Mouse (Mus musculus) ovary, postnatal 10 days (tissue): Measurements from ENCODE around the gene Clmp.
A peak's percentile ranks its signal among the peaks of the same experiment; 100 is the strongest.

Experiments
- DNase-seq: peaks from one replicate; pipeline ENCODE4 v3.0.0; 2022; ENCODE audit warnings: low spot score

Clmp gene

DNA sequence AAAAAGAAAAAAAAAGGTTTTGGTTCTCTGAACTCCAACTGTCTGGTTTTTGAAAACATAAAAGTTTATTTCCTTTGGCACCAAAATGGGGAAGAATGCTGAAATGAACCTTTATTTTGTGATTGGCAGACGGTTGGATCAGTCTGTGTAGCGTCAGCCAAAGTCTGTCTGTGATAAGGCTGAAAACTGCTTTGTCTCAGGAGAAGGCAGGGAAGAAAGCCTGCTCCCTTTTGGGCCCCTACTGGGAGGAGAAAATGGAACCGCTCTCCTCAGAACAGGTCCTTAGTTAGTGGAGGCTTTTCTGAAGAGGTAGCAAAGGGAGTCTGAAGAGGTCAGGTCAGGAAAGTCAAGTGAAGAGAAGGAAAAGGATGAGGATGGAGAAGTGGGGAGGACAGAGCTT lies 7.3 kb downstream of the Clmp start:
- no peak for DNase-seq

DNA sequence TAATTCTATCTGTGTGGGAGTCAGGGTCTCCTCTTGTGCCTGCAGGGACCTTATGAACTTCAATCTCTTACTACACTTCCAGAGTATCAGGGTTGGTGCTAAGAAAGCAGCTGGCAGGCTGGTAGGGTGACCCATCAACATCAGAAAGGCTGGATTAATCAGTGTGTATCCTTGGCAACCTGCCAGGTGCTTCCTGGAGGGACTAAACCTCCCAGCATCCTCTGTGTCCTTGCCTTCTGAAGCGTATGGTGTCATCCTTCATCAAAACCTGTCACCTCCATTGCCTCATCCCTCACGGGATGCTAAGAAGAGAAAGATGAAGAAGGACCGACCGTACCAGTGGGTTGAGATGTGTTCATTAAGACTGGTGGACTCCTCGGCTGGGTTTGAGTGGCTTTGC lies 8.0 kb downstream of the Clmp start:
- no peak for DNase-seq

DNA sequence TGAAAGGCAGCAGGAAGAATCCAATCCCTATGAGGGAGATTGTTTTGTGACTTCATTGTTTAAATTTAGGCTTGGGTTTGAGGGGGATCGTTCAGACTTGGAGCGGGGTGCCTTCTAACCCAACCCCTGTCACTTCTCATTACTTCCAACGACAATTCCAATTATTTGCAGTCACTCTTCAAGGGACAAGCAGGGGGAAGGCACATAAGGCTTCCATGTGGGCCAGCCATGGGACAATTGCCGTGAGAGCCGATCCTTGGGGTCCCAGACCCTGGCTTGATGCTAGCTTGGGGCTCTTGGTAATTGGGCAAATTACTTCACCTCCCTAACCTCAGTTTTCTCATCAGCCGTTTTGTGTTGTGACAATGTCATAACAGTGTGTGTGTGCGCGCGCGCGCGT lies 8.5 kb downstream of the Clmp start:
- DNase-seq, result no peak

DNA sequence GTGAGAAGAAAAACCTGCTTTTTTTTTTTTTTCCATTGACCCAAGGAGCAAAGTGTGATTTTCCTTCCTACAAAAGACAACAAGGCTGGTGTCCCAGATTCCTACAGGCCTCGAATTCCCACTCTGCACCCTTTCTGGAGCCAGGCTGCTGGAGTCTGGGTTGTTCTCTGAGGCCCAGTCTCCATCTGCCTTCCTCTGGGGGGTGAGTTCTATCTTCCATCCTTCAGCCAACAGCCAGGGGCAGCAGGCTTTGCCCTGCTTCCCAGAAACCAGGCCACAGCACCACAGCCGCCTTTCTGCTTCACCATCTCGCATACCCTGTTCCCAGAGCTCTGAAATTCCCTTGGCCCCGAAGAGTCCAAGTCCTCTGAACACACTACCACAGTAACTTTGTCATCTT lies 10.3 kb downstream of the Clmp start:
- no peak for DNase-seq

DNA sequence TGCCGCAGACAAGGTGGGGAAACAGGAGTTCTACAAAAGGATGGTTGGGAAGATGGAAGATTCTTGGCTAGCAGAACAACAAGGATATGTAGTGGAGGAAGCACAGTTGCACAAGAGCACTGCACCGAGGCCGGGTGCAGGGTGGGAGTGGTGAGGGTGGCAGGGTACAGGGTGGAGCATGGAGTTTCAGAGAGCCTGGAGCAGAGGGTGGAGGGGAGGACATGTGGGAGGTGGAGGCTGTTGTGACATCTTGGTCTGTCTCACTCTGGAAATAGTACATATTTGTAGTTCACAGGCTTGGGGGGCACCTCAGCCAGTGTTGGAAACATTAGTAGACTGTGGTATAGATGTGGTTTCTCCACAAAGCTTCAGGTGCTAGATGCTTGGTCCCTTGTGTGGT lies 13.4 kb downstream of the Clmp start:
- no peak for DNase-seq

DNA sequence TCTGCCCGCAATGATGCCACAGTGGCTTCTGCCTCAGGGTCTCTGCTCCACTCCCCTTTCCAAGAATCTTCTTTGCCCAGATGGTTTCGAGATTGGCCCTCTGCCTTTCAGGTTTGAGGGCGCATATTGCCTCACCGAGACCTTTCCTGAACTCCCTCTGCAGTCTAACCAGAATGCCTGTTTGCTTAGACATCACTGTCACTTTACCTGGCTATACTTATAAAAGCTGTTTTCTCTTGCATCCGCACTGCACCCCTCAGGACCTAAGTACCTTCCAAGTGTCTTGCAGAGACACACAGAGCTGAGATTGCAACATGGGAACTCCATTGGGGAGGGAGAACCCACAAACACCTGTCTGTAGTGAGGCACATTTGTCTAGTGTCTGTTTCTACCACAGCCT lies 14.5 kb downstream of the Clmp start:
- DNase-seq, result no peak

DNA sequence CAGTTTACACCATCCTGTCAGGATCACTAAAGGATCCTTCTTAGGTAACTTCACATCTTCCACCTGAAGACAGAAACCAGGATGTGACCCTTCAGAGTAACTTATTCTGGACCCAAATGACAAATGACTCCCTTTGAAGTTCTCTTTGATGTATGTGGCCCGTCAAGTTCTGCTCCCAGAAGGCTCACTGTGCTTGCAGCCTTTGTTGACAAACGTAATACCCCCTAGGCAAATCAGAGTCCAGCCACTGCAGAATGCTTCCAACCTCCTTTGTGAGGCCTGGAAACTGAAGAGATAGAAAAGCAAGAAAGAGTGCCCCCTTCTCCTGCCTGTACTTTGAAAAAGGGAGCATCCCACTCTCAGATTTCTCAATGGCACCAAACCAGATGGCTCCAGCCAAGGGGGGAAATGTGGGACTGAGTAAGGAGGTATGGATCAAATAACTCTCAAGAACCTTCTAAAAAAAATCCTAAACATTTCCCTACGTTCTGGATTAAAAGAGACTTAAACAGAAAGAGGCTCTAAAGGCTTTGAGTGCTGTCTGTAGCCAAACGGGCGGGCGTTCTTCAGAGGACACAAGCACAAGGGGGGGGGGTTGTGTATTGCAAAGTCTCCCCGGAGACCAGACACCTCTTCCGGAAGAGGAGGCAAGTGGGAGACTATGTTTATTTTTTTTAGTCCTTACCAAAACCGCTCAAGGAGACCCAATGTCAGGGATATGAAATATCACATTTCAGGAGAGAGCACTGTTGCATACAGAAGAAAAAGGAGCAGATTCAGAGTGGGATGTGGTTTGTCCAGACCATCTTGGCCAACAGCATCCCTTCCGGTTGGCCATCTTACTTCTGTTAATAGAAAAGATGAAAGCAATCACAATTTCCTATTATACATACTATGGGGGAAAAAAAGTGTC lies 18.9 kb downstream of the Clmp start:
- DNase-seq, result no peak

DNA sequence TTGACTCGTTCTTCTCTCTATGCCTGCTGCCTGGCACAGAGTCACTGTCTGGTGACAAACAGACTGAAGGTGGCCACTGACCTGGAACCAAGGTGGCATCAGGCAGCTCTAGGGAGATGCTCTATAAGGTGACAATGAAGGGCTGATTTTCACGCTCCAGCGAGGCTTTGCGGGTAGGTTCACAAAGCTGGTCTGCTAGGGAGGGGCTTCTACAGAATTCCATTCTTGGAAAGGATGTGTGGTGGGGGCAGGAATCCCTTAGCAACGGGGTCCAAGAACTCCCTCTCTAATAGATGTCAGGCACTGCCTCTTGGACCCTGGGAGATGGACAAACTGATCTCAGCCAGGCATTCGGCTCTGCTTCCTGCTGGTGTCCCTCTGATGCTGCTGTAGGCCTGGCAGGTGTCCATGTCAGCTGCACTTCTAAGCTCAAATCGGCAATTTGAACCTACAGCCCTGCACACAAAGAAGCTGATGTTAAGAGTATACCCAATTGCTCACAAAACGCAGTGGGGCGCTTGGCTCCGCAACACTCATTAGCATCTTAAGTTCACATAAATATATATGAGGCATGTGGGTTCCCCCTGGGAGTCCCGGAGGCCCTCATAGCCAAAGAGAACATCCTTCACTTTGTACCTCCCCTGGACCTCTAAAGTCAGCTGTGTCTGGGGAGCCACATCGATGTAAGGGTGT lies 22.8 kb downstream of the Clmp start:
- DNase-seq, result no peak

DNA sequence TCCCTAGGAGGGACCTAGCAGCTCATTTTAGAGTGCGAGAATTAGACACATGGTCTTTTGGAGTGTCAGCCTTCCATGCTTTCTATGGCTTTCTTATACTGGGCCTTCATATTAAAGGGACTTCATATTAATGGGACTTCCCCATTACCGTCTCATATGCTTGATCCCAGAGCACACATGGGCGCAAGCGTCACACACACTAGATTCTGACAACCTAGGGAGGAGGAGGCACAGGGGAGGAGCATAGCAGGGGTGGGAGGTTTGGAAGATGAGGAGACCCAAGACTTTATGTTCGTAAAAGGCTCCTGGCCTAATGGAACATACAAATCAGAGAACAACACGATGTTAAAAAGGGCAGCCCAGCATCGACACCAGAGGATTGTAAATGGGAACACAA lies 23.4 kb downstream of the Clmp start:
- no peak for DNase-seq

DNA sequence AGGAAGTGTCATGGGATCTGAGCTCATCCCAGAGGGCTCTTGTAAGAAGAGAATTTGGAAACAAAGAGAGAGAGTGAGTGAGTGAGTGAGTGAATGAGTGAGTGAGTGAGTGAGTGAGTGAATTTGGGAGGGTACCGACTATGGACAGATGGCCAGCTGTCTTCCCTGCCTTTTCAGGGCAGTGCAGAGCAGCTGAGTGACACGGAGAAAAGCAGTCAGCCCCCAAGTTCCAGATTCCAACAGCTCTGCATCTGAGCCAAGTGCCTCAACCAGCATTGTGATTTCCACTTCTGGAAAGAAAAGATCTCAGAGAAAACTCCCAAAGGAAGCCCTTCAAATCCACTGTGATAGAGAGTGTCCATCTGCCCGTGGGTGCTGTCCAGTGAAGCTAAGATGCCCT lies 23.8 kb downstream of the Clmp start:
- no peak for DNase-seq

DNA sequence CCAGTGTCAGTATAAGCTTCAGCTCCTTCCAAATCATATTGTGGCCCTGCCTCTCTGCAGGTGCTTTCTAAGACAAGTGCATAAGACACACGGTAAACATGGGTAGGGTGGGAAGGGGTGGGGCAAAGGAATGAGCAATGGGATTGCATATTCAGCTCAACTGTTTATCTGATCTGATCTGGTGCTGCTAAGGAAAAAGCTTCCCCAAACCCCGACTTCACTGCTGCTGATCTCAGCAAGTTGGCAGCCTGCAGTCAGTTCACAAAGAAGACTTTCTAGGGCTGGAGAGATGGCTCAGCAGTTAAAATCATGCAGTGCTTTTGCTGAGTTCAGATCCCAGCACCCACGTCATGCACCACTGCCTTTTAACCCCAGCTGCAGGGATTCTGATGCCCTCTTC lies 24.2 kb downstream of the Clmp start:
- no peak for DNase-seq

DNA sequence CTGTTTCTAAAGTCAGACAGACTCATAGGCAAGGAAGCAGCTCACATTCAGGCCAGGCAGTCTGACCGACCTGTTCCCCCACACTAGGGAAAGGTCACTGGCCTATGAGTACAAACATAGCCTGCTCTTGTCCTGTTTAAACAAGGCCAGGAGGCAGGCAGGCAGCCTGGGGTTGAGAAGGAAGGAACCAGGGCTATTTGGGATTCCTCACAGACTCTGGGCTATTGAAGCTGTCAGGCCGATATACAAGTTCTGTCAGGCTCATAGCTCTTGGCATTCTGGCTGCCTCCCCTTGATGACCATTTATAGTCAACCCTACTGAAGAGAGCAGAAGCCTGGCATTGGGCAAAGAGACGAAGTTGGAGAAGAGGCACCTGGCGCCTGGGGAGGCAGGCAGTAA lies 25.9 kb downstream of the Clmp start:
- DNase-seq, result no peak

DNA sequence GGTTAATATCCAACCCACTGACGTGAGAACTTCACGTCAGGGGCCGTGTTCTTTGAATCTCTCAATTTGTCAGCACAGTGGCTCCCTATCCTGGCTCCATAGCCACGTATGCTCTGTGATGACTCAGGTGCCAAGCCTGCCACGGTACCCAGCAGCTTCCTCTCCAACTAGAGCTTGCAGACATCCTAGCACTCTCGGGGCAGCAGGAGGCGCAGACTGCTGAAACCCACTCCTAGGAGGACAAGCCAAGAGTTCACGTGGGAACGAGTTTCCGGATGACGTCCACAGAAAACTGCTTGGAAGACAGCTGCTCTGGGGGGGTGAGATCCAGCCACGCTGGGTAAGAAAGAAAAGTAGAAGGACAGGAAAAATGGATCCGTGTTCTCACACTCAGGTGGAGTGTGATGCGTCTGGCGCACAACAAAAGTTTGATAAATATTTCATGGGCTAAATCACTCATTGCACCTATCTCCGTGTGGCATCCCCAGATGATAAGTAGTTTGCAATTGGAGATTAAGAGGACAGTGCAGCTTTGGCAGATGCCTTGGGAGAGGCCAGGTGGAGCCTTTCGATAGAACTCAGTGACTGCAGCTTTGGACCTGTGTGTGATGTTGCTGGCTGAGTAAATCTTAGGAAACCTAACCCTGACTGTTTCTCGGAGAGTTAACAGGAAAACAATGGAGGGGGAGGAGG lies 31.6 kb downstream of the Clmp start:
- no peak for DNase-seq

DNA sequence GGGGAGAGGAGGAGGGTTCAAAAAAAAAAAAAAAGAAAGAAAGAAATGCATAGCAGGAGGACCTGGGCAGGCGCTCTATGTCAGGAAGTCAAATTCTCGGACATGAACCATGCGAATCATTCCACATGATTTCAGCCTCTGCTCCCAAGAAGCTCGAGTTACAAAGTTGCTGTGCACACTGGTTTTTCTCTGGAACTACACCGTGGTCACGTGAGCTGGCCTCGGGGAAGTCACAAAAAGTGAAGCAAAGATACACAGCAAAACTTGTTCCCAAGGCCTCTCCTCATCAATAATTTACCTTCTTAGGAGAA lies 32.1 kb downstream of the Clmp start:
- DNase-seq, result no peak

DNA sequence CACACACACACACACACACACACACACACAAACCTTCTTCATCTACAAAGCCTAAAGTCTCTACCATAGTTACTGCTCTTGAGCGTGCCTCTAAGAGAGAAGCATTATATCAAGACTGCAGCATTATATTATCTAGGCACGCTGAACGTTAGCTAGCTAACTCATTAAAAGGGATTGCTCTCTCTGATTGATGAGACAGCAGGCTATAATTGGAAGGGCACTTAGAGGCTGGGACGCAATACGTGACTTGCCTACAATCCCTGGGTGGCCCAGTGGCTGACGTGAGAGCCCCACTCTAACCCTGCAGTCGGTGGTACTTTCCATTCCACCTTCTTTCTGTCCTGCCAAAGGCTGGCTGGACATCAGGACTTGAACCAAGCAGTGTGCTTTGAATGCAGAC lies 35.1 kb downstream of the Clmp start:
- no peak for DNase-seq

DNA sequence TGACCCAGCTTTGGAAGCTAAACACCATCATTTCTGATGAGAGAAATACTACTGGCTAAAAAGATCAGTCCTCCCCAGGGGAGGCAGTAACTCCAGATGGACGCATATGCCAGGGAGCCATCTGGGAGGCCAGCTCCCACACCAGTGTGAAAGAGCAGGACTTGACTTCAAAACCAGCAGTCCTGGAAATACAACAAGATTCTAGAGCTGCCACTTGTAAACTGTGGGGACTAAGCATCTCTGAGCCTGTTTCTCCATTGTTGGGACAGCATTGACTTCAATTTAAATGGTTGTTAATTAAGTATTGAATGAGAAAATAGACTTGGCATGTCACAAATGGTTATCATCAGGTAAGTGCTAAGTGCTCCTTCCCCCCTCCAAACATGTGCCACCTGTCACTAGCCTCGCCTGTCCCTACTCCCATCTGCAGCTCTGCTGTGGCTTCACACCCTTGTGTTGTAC lies 37.6 kb downstream of the Clmp start:
- DNase-seq, result no peak

DNA sequence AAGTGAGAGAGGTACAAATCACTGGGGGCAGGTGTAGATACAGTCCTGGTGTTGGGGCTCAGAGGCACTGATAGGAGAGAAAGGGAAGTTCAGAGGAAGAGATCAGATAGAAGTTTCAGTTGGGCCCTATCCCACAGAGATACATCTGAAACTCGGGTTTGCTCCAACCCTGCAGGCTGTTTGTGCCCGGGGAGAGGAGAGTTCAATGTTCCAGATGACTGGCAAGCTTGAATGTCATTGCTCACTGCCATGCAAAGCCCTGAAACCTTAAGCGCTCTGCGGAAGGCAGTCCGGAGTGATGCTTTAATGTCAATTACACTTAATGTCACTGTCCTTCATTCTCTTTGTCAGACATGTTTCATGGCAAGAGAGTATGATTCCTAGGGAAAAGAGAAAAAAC lies 39.2 kb downstream of the Clmp start:
- DNase-seq, result no peak

DNA sequence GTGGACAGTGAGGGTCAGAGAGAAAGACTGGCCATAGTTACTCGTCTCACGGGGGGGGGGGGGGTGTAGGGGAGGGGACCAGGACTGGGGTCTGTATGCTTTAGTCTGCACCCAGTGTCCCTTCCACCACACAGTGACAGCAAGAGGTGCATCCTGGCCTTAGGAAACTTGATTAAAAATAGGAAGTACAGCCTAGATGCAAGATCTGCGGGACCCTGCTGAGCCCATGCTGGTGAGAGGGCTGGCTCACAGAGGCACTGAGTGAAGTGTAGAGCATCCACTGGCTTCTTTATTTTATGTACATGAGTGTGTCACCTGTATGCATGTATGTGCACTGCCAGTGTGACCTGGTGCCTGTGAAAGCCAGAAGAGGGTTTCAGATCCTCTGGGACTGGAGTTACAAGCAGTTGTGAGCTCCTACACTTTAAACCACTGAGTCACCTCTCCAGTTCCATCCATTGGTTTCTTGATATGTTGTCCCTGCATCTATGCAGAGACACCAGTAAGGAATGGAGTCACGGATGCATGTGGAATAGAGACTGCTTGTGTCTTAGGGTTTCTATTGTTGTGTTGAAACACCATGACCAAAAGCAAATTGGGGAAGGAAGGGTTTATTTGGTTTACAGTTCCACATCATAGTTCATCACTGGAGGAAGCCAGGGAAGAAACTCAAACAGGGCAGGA lies 41.5 kb downstream of the Clmp start:
- DNase-seq, result no peak

DNA sequence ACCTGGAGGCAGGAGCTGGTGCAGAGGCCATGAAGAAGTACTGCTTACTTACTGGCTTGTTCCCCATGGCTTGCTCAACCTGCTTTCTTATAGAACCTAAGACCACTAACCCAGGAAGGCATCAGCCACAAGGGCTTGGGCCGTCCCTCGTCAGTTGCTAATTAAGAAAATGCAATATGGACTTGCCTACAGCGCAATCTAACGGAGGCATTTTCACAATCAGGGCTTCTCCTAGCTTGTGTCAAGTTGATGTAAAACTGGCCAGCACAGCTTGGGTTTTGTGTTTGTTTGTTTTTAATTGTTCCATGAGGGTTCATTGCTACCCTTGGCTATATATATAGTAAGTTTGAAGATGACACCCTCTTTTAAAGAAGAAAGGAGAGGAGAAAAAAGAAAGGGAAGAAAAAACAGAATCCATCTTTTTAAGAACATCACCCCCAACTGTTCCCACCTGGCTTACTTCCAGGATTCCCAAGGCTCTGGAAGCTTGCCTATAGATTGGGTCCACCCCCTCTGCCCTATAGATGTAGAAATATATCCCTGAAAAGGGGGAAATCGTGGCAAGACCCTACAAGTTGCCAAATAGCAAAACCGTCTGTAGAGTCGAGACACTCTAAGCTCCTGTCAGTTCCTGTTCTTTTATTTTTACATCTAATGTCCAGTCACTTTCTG lies 42.2 kb downstream of the Clmp start:
- no peak for DNase-seq

DNA sequence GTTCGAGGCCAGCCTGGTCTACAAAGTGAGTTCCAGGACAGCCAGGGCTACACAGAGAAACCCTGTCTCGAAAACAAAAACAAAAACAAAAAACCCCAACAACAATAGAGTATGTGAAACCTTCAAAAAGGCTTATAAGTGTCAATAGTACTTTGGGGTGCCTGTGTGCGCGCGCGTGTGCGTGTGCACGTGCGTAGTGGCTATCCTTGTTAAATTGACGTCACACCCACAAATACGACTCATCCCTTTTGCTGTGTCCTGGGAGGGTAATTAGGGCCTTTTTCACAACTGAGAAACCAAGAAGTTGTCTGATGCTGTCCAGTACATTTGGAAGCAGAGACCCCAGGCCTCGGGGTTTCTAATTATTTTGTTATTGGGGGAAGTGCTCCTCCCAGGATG lies 44.5 kb downstream of the Clmp start:
- DNase-seq, result no peak

DNA sequence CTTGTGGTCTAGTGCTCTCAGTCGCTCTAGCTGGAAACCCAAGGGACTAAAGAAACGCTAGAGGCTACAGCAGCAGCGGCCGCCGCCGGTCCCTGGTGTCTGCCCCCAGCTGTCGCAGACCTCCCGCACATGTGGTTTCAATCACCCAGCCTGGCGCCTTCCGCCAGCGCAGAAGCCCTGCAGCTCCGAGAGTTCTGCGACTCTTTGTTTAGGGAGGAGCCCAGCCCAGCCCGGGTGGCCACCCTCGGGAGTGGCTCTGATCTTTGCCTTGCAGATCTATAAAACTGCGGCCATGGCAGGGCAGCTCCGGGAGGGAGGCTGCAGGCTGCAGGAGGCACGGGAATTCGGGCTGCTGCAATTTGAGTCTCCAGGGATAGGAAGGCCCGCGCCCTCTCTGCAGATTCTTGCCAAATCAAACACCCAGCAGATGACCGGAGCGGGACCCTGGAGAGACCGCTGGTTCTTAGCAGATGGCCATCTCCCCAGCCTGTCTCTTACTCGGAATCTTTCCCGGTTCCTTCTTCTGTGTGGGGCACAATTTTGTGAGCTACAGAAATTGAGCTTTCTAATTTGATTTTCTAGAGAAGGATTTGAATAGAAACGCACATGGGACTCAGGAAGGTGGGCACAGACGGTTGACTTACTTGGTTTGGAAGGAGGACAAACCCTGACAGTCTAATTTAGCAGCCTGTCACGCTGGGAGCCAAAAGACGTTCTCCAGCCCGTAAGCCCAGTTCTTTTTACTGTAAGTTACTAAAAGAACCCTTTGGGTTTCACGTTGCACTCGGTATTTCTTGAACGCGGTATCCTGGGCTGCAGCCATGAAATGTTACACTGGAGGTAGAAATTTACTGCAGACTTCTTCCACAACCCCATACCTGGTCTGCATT lies 45.2 kb downstream of the Clmp start:
- DNase-seq, result peak; percentile 46
